ENCODE assay signal across 9 mouse cellular contexts in the genomic region with DNA sequence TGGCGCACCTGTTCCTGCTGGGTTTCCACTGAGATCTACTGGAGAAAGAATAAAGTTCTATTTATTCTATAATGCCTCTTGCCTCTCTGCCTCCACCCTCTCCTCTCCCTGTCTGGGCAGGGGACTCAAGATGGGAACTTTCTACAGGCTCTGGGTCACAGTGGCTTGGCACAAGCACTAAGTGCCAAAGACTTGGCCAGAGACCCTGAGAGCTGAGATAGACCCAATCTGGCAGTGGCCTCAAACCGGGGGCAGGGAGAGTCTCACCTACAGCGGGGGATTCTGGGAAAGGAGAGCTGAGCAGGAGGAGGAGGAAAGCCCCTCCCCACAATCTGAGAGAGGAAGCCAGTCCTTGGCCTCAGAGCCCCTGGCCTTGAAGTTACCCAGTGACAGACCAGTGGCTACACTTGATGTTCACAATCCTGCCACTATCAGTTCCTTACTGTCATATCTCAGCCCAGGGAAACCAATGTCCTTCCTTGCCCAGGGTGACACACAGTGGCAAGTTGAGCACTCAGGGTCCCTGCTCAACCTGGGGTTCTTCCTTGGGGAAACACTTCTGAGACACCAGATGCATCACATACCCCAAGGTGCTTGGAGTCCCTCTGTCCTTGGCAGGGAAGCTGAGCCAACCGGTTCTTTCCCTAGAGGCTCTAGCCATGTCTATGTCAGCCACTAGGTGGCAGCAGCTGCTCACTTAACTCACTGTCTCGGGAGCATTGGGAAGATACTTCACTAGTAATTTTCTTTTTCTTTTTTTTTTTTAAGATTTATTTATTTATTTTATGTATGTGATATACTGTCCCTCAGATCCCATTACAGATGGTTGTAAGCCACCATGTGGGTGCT. TPM values are rescaled to one million over a fixed set of nuclear protein-coding genes. Genes with fewer than 3 reads are reported as not detected.
DNase-seq lines count a peak whose midpoint lies in the region; ATAC-seq and TF ChIP-seq lines count a peak whose summit lies in the region.
"Had no signal": no experiment of that assay in that cellular context is flagged by ENCODE, and none has a peak within 500 bp of the region (broad histone marks: within the 10 kb centered on the region; RNA-seq: fewer than 3 reads in every experiment).

No protein-coding gene starts in this region.

- H3K4me3 ChIP-seq in forebrain, embryonic 13.5 days = no peak overlapping the region
- no peak overlapping the region for H3K4me3 ChIP-seq in spleen, adult 2 months (ENCODE audit: extremely low read depth, insufficient read depth, insufficient read length)
- H3K4me3 ChIP-seq: limb, embryonic 15.5 days had no signal

- no peak overlapping the region for H3K4me2 ChIP-seq in forebrain, embryonic 13.5 days
- H3K4me2 ChIP-seq: limb, embryonic 15.5 days had no signal

- H3K36me3 ChIP-seq in forebrain, embryonic 13.5 days (ENCODE audit: poor library complexity, severe bottlenecking) = peaks cover 22% of the 10 kb centered on the region
- peaks cover 36% of the 10 kb centered on the region for H3K36me3 ChIP-seq in spleen, adult 2 months (ENCODE audit: control insufficient read depth, insufficient read depth, low read length)

- H3K27ac ChIP-seq in forebrain, embryonic 13.5 days = no peak overlapping the region
- H3K27ac ChIP-seq in spleen, adult 2 months (ENCODE audit: insufficient read depth, low read length) = no peak overlapping the region
- H3K27ac ChIP-seq: limb, embryonic 15.5 days had no signal

- no peak for TF ChIP-seq POLR2A in brain, embryonic 14.5 days (IDR thresholded peaks at IDR 0.05; ENCODE audit: borderline replicate concordance, extremely low read depth, insufficient read depth, insufficient read length, poor library complexity, severe bottlenecking)
- no peak for TF ChIP-seq POLR2A in spleen, adult 2 months (IDR thresholded peaks at IDR 0.05; ENCODE audit: low read depth, low read length)

- H3K9me3 ChIP-seq in forebrain, embryonic 13.5 days (replicated peaks) = no peaks in the 10 kb centered on the region
- H3K9me3 ChIP-seq: limb, embryonic 15.5 days had no signal

- peak; percentile 75 to 88 for DNase-seq in heart, adult 18-20 months
- DNase-seq in heart, adult 9 months (ENCODE audit: low spot score in 2 of 2) = no peak
- peak; percentile 87 for DNase-seq in CD4-positive, CD25-positive, alpha-beta regulatory T cell, adult 2 months (ENCODE audit: low read depth, low spot score)
- peak; percentile 75 for DNase-seq in brain, embryonic 14.5 days (ENCODE audit: low read depth)
- DNase-seq in kidney, postnatal 36 days = peak; percentile 75 to 91
- peak; percentile 72 to 82 for DNase-seq in lung, postnatal 4 days
- peak in 1 of 2 experiments; percentile 65 for DNase-seq in spleen, adult 2 months (ENCODE audit: low read depth in 1 of 2, low spot score in 2 of 2)

- no peaks in the 10 kb centered on the region for H3K27me3 ChIP-seq in forebrain, embryonic 13.5 days
- no peaks in the 10 kb centered on the region for H3K27me3 ChIP-seq in spleen, adult 2 months (ENCODE audit: control insufficient read depth, insufficient read depth, low read length)
- H3K27me3 ChIP-seq: limb, embryonic 15.5 days had no signal

- peaks cover 17% of the 10 kb centered on the region for H3K4me1 ChIP-seq in forebrain, embryonic 13.5 days
- no peaks in the 10 kb centered on the region for H3K4me1 ChIP-seq in spleen, adult 2 months (ENCODE audit: control insufficient read depth, insufficient read depth, insufficient read length)

- WGBS in forebrain, embryonic 13.5 days = 54% methylated on average over 5 of the region's 5 CpGs
- 64% methylated on average over 5 of the region's 5 CpGs for WGBS in spleen, adult 2 months

- no peak overlapping the region for H3K9ac ChIP-seq in forebrain, embryonic 13.5 days
- H3K9ac ChIP-seq: limb, embryonic 15.5 days had no signal

- TF ChIP-seq CTCF in brain, embryonic 14.5 days (IDR thresholded peaks at IDR 0.05; ENCODE audit: borderline replicate concordance, extremely low read depth, insufficient read depth, insufficient read length) = peak; percentile 80
- TF ChIP-seq CTCF in spleen, adult 2 months (IDR thresholded peaks at IDR 0.05; ENCODE audit: extremely low read depth, insufficient read depth, insufficient read length, insufficient replicate concordance) = peak; percentile 65; the same call in 1 of the 2 replicates

- ATAC-seq in forebrain, embryonic 13.5 days = 0 out of 2 replicates have a peak, but pooled peaks have one; percentile 3

RNA-seq across cellular contexts. Expression of a gene that starts 7.7 kb away (rescaled TPM):
- under 1 TPM; 0.36 to 0.45 TPM for total RNA-seq in heart, adult 18-20 months (2021)
- 2.5 and 2.9 TPM in 2 replicates for polyA plus RNA-seq in brain, embryonic 14.5 days (2012; rRNA removed)
- polyA plus RNA-seq in forebrain, embryonic 13.5 days (2015; fragmentation: Nextera tagmentation; extraction: Ambion mirVana) = 0.21 TPM in 1 of 2 replicates, not detected in the other
- 0.56 and 0.67 TPM in 2 replicates for polyA plus RNA-seq in spleen, adult 2 months (2012; rRNA removed)

RNA-seq across cellular contexts. Expression of a gene that starts 47.5 kb away (rescaled TPM):
- 10 to 100 TPM in 1 of 2 experiments, 1 to 10 TPM in 1; 8.7 to 10.1 TPM for total RNA-seq in heart, adult 18-20 months (2021)
- polyA plus RNA-seq in brain, embryonic 14.5 days (2012; rRNA removed) = 8.4 and 14.4 TPM in 2 replicates
- 8.7 and 10.2 TPM in 2 replicates for polyA plus RNA-seq in forebrain, embryonic 13.5 days (2015; fragmentation: Nextera tagmentation; extraction: Ambion mirVana)
- polyA plus RNA-seq in spleen, adult 2 months (2012; rRNA removed) = 37.0 and 48.8 TPM in 2 replicates

RNA-seq across cellular contexts. Expression of a gene that starts 48.9 kb away (rescaled TPM):
- 1 to 10 TPM; 1.5 to 1.8 TPM for total RNA-seq in heart, adult 18-20 months (2021)
- 57.3 and 70.1 TPM in 2 replicates for polyA plus RNA-seq in brain, embryonic 14.5 days (2012; rRNA removed)
- polyA plus RNA-seq in forebrain, embryonic 13.5 days (2015; fragmentation: Nextera tagmentation; extraction: Ambion mirVana) = 276 and 284 TPM in 2 replicates
- 5.4 and 5.9 TPM in 2 replicates for polyA plus RNA-seq in spleen, adult 2 months (2012; rRNA removed)

Comparison
In these comparisons a context has a peak if more than half of its experiments do, and no peak if none do; other contexts are left out.
1. DNase-seq: peak in heart, adult 18-20 months (2 of 2), CD4-positive, CD25-positive, alpha-beta regulatory T cell, adult 2 months (single experiment), brain, embryonic 14.5 days (single experiment), kidney, postnatal 36 days (2 of 2) and lung, postnatal 4 days (2 of 2); none in heart, adult 9 months (0 of 2).